Mouse (Mus musculus): ENCODE measurements around the gene Polr1a.
"Not testable (repeated sequence)": the region's sequence is repeated elsewhere in the genome, so short reads cannot be mapped to it uniquely, and the experiment has no call there.

The Polr1a gene

GRCm38 (mm10) chr6:71908481-71909381 lies at the start of gene Polr1a, which contains the start of gene Ptcd3:
Polr1a (plus strand) TSS chr6:71909053.
Ptcd3 (minus strand) TSS chr6:71908750.
- in situ Hi-C loops (cut with MboI): no loop called here

- in situ Hi-C loops (cut with MboI): loop anchor here (10.0 kb wide), 1 partner anchor 297 kb away; no protein-coding TSS in a partner anchor
Measured at GRCm38 (mm10) chr6:71867751-71868150, 41.1 kb upstream of the Polr1a start.

GRCm38 (mm10) chr6:71868809-71869208 lies 40.0 kb upstream of the Polr1a start:
- in situ Hi-C loops (cut with MboI): loop anchor here (10.0 kb wide), 1 partner anchor 296 kb away; no protein-coding TSS in a partner anchor

GRCm38 (mm10) chr6:71871396-71871795 lies 37.5 kb upstream of the Polr1a start:
- in situ Hi-C loops (cut with MboI): no loop called here

- in situ Hi-C loops (cut with MboI): no loop called here
Measured at GRCm38 (mm10) chr6:71877965-71878760, 30.7 kb upstream of the Polr1a start.

GRCm38 (mm10) chr6:71893263-71893662 lies 15.6 kb upstream of the Polr1a start:
- in situ Hi-C loops (cut with MboI): no loop called here

DNA sequence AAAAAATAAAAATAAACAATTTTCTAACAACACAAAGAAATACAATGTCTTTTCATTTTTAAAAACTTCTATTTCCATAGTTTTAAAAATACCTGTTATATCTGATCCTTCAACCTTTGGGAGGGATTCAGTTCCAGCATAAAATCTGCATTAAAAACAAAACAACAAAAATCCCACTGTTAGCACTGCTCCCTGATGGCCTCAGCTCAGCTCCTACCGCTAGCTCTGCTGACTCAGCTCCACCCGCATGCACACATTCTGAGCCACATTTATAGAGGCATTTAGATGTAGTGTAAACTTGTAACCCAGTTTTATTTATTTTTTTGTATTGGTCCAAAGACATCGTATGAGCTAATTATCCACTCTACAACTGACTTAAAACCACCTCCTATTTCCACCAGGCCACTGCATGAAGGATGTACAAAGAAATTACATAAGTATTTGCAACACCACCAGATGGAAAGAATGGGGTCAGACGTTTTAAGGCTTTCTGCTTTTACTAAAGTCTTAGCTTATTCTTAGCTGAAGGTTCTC lies 1.1 kb upstream of the Polr1a start:
- in situ Hi-C loops (cut with MboI): no loop called here

DNA sequence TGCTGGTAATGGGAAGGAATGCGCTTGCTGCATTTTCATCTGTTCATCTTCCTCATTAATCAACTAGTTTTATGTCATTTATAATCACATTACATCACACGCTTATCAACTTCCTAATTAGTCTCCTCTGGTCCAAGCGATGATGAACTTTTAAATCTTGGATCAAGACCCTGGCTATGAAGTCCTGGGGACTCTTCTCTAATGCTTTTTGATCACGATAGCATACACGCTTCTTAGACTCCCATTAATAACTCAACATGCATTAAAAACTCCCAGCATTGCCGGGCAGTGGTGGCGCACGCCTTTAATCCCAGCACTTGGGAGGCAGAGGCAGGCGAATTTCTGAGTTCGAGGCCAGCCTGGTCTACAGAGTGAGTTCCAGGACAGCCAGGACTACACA lies 531 bp downstream of the Polr1a start:
- in situ Hi-C loops (cut with MboI): no loop called here

DNA sequence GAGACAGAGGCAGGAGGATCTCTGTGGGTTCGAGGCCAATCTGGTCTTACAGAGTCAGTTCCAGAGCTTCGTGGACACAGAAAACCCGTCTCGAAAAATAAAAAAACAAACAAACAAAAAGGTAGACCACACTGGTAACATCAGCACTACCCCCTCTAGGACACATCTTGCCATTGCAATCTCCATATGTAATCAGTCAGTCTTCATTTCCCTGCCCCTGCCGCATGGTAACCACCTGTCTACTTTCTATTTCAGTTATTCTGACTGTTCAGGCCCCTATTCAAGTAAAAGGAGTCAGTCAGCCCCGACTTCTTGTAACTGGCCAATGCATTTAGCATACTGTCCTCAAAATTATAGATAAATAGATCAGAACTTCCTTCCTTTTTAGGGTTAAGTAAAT lies 987 bp downstream of the Polr1a start:
- in situ Hi-C loops (cut with MboI): no loop called here

GRCm38 (mm10) chr6:71911686-71912450 lies 3.0 kb downstream of the Polr1a start:
- in situ Hi-C loops (cut with MboI): no loop called here

GRCm38 (mm10) chr6:71920752-71921151 lies 11.9 kb downstream of the Polr1a start:
- in situ Hi-C loops (cut with MboI): no loop called here

GRCm38 (mm10) chr6:71925233-71925632 lies 16.4 kb downstream of the Polr1a start:
- in situ Hi-C loops (cut with MboI): not testable (repeated sequence)

GRCm38 (mm10) chr6:71927911-71928310 lies 19.1 kb downstream of the Polr1a start:
- in situ Hi-C loops (cut with MboI): no loop called here

- in situ Hi-C loops (cut with MboI): no loop called here
Measured at GRCm38 (mm10) chr6:71930053-71930452, 21.2 kb downstream of the Polr1a start.

- in situ Hi-C loops (cut with MboI): no loop called here
Measured at GRCm38 (mm10) chr6:71930830-71931437, 22.1 kb downstream of the Polr1a start.

DNA sequence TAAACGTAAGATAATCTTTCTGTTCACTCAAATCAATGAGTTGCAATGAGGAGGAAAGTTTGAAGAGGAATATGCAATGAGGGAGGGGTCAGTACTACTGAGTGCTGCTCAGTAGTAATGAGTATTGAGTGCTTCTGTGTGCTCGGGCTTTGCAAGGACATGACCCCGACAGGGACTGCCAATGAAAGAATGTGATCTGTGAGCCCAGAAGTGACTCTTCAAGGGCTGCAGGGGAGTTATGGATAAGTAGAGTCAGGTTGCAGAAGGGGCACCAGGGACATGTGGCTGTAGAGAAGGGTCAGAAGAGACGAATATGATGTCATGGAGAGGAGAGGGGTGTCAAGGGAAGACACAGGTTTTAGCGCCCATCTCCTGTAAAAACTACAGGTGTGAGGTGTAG lies 23.5 kb downstream of the Polr1a start:
- in situ Hi-C loops (cut with MboI): no loop called here

DNA sequence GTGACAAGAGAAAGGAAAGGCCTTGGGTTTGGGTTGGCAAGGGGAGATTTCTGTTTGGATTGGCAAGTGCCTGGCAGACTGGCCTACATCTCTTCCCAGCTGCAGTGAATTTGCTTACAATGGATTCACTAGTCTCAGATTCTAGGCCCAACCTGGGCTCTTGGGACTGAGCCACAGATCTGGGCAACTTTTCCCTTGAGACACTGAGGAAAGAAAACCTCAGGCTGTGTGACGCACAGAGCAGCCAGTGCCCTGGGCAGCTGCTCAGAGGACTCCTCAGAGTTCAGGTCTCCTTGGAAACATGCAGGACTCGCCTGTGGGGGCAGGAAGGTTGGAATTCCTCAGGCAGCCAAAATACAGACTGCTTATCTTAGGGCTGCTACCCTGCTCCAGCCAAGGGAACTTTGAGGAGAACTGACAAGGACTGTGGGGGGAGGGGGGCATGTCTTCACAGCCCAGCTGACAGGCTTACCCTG lies 25.3 kb downstream of the Polr1a start:
- in situ Hi-C loops (cut with MboI): no loop called here

DNA sequence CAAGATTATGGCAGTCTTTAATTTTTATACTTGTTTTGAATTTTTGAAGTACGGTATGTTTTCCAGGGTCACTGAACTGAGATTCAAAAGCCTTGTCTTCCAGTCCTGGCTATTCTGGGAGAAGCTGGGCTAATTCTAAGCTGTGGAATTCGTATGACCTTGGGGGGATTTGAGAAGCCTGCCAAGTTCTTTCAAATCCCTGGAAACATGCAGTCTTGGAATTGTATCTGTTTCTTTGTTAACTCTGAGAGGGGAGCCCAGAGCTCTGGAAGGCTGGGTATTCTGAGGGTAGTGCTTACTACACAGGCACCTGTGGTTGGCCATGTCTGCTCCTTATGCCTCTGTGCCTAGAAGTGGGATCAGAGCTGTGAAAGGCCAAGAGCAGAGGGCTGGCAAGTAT lies 26.9 kb downstream of the Polr1a start:
- in situ Hi-C loops (cut with MboI): no loop called here

DNA sequence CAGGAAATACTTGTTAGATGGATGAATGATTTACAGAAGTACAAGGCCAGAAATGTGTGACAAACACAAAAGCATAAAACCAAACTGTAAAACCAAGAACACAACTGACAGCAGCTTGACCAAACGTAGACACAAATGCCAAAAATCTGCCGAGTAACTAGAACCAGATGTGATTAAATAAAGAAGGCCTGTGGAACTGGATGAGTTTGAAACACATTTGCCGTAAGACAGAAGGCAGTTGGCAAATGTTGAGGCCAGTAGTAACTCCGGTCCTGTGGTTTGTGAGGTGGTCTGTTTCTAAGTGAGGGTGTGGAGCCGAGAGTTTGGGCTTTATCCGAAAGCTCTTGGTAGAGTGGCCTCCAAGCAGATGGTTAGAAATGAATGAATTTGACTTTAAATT lies 32.1 kb downstream of the Polr1a start:
- in situ Hi-C loops (cut with MboI): no loop called here

DNA sequence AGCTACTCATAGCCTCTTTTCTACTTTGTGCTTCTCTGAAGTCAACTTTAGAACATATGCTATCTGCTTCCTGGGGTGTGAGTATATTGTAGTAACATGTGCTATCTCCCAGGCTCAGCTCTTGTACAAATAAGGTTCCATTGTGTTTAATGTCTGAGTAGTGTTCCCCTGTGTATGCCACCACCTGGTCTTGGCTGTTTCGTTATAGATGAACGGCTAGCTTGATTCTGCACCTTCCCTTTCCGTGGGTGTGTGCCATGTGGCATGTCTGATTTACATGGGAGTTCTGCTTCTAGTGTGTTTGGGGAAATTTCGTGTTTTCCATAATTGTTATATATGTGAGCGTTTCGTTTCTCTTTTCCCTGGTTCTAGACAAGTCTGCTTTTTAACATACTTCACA lies 36.2 kb downstream of the Polr1a start:
- in situ Hi-C loops (cut with MboI): no loop called here

- in situ Hi-C loops (cut with MboI): no loop called here
Measured at GRCm38 (mm10) chr6:71946121-71946520, 37.3 kb downstream of the Polr1a start.
